Mouse (Mus musculus) thymus, postnatal 36 days (tissue): Measurements from ENCODE around the gene Tspan5.

Experiments
- DNase-seq, 2 experiments: peaks; one replicate each; pipeline ENCODE4 v3.0.0; 2022; ENCODE audit warnings: mixed read lengths in 2 of 2

Gene Tspan5

GRCm38 (mm10) chr3:138773871-138774606, 32.0 kb downstream of the Tspan5 start:
- DNase-seq, result no peak

- no peak for DNase-seq
Measured at GRCm38 (mm10) chr3:138774607-138774943, 32.6 kb downstream of the Tspan5 start.

- DNase-seq, result no peak
Measured at GRCm38 (mm10) chr3:138775926-138776715, 34.1 kb downstream of the Tspan5 start.

- DNase-seq, result no peak
Measured at GRCm38 (mm10) chr3:138781492-138781891, 39.5 kb downstream of the Tspan5 start.

GRCm38 (mm10) chr3:138783859-138784640, 42.1 kb downstream of the Tspan5 start:
- DNase-seq, result no peak

GRCm38 (mm10) chr3:138784641-138785025, 42.6 kb downstream of the Tspan5 start:
- no peak for DNase-seq

GRCm38 (mm10) chr3:138787758-138788488, 45.9 kb downstream of the Tspan5 start:
- no peak for DNase-seq

GRCm38 (mm10) chr3:138788489-138788850, 46.5 kb downstream of the Tspan5 start:
- DNase-seq, result no peak

GRCm38 (mm10) chr3:138789275-138789674, 47.3 kb downstream of the Tspan5 start:
- no peak for DNase-seq

GRCm38 (mm10) chr3:138794533-138794932, 52.5 kb downstream of the Tspan5 start:
- no peak for DNase-seq

- DNase-seq, result no peak
Measured at GRCm38 (mm10) chr3:138795951-138796350, 54.0 kb downstream of the Tspan5 start.

GRCm38 (mm10) chr3:138796583-138796982, 54.6 kb downstream of the Tspan5 start:
- no peak for DNase-seq

GRCm38 (mm10) chr3:138800664-138801411, 58.8 kb downstream of the Tspan5 start:
- no peak for DNase-seq

GRCm38 (mm10) chr3:138801661-138802060, 59.7 kb downstream of the Tspan5 start:
- no peak for DNase-seq

- no peak for DNase-seq
Measured at GRCm38 (mm10) chr3:138802722-138803443, 60.9 kb downstream of the Tspan5 start.

GRCm38 (mm10) chr3:138803444-138804085, 61.6 kb downstream of the Tspan5 start:
- no peak for DNase-seq

GRCm38 (mm10) chr3:138804104-138805048, 62.4 kb downstream of the Tspan5 start:
- DNase-seq, result no peak

- no peak for DNase-seq
Measured at GRCm38 (mm10) chr3:138807795-138808194, 65.8 kb downstream of the Tspan5 start.

- no peak for DNase-seq
Measured at GRCm38 (mm10) chr3:138809509-138809908, 67.5 kb downstream of the Tspan5 start.

- DNase-seq, result no peak
Measured at GRCm38 (mm10) chr3:138812565-138812964, 70.6 kb downstream of the Tspan5 start.
